Mouse (Mus musculus): ENCODE results near the gene Myo16.

- TF ChIP-seq CTCF (IDR thresholded peaks at IDR 0.05; ENCODE audit: low read depth) (no peak), EP300 (optimal IDR thresholded peaks at IDR 0.05) (no peak)
Observed at GRCm38 (mm10) chr8:10482064-10482463, 328.4 kb downstream of the Myo16 start.

Data from stomach, postnatal 0 days (tissue).